Mouse (Mus musculus): ENCODE measurements around the gene Micu2. TPM values are rescaled to one million over a fixed set of nuclear protein-coding genes. Genes with fewer than 3 reads are reported as not detected.
A peak's percentile ranks its signal among the peaks of the same experiment; 100 is the strongest.

The Micu2 gene
- polyA plus RNA-seq, 3 experiments from 2014 or later, result 11.2 to 16.0 (median 14.2) TPM

DNA sequence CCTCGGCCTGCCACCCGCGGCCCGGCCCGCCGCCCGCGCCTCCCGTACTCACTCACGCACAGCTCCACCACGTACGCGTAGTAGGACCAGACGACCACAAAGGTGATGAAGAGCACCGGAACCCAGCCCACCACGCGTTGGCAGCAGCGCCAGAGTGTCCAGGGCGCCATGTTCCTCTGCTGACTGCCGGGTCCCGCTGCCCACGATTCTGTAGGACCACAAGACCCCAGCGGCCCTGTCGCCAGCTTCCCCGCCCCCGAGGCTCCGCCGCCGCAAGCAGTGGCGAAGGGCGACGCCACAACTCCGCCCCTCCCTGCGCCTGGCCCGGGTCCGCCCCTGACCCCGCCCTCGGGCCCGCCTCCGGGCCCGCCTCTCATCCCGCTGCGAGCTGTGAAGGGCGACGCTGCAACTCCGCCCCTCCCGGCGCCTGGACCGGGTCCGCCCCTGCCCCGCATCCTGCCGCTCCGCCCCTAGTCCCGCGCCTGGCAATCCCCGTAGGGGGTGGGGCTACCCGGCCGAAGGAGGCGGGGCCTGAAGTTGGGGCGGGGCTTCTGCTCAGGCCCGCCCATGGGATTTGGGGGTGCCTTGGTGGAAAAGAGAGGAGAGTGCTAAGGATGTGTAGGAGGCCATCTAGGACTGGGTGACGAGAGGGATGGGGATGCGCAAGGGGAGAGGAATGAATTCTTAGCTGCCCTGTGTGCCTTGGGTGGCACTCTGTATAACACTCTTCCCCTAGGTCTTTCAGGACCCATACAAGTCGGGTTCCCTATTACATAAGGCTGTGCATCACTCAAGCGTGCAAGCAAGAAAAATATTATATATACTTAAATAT lies 108.8 kb downstream of the Micu2 start, which contains the start of gene Zdhhc20:
Gene Zdhhc20, minus strand, starts transcription at position 266 of the 832 bp plus-strand sequence.
- ATAC-seq, result peak; percentile 88

DNA sequence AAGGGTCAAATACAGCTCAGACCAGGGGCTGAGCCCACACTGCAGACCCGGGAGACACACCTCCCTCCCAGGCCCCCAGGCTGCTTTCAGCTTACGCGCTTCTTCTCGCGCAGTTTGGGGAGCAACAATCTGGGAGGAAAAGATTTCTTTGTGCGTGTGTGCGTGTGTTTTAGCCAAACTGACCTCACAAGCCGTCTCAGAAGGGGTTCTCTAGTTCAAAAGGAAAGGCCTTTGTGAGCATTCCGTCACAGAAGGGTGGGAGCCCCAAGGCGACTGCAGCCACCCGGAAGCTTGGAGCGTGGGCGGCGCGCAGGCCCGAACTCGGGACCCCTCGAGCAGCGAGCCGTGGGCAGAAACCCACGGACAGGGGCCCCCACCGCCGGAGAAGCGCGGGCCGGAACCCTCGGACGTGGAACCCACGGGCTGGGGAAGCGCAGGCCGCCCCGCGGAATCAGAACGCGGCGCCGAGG lies 109.5 kb downstream of the Micu2 start:
- ATAC-seq, result peak; percentile 17

DNA sequence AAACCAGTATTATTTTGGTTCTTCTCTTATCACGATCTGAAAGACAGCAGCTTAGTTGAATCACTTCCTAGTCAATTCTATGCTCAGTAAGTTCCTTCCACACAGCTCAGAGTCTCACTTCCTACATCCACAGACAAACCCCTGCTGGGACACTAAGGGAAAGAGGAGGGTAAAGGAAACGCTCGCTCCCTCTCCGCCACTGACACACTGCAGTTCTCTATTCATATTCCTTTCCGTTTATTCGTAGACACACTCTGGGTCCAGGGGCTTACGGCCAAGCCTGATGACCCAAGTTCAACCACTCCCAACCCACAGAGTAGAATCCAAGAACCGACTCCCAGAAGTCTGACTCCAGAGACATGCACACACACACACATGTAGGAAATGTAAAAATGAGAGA lies 111.9 kb downstream of the Micu2 start:
- ATAC-seq, result no peak

DNA sequence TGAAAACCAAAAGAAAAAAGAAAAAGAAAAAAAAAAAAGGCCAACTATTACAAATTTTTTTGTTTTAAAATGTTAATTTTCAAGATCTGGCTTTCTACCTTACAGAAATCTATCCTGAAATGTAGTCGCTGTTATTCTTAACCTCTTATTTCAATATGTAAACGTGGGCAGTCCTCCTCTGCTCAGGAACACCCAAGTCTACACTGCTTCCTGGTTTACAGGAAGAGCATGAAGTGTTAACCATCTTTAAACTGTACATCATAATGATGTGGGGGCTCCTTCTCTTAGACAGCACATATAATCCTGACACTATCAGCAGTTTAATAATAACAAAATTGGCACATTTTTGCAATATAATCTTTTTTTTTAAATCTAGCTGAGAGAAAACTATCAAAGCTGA lies 113.0 kb downstream of the Micu2 start:
- peak; percentile 33 for ATAC-seq

DNA sequence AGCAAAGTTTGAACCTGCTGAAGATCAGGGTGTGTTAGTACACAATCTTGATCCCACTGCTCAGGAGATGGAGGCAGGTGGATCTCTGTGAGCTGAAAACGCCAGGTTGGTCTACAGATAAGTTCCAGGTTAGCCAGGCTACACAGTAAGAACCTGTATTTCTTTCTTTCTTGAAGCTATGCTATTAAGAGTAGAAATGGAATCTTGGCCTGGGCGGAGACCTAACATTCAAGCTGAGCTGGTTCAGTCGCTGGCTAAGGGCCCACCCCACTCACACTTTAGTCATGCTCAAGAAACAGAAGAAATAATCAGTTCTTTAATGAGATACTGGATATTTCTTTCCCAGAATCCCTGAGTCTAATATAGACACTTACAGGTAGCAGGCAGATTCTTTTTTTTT lies 115.7 kb downstream of the Micu2 start:
- ATAC-seq, result no peak

DNA sequence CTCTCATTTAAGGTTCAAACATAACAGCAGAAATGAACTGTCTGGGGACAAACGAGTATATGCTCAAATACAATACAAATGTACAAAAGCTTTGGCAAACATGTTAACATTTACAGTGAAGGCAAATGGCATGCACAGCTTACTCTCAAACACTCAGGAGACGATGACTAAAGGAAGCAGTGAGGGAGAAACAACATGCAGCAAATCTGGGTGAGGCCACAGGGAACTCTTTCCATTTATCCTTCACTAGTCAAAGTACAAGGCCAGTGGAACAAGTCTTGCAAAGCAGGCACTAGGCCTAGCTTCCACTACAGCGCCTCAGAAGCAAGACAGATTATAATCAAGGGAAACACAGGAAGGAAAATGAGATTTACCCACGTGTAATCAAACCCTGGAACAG lies 116.3 kb downstream of the Micu2 start:
- no peak for ATAC-seq

DNA sequence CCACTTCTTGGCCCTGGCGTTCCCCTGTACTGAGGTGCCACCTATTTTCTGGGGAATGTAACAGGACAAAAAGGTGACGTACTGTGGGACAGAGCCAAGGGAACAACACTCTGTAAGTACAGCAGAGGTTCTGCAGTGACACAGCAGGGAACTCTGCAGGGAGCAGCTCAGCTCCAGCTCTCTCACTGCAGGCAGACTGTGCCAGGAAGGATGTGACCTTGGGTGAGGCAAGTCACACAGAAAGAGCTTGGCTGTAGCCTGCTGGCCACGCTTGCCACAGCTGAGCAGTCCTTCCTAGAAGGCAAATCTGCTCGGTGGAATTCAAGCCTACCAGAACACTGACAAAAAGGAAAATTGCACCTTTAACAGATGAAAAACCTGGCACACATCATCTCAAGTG lies 117.3 kb downstream of the Micu2 start:
- no peak for ATAC-seq

DNA sequence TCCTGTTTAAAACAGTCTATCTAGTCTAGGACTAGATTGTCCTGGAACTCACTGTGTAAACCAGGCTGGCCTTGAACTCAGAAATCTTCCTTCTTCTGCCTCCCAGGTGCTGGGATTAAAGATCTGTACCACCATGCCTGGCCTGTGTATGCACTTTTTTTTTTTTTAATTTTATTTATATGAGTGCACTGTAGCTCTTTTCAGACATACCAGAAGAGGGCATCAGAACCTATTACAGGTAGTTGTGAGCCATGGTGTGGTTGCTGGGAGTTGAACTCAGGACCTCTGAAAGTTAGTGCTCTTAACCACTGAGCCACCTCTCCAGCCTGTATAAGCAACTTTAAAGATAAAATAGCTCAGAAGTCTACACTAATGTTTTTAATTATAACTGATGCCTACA lies 118.0 kb downstream of the Micu2 start:
- no peak for ATAC-seq

DNA sequence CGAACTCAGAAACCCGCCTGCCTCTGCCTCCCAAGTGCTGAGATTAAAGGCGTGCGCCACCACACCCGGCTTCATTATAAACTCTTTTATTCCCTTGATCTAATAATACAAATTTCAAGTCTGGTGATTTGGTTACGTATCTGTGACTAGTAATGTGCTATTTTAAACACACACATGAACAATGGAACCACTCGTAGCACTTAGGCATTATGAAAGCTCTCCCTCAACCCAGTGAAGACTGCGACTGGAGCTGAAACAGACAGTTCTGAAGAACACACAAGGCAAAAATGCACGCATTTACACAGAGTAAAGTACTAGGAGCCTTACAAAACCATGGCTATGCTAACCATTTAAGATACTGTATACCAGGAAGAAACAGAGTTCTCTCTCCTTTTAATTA lies 121.1 kb downstream of the Micu2 start:
- no peak for ATAC-seq

DNA sequence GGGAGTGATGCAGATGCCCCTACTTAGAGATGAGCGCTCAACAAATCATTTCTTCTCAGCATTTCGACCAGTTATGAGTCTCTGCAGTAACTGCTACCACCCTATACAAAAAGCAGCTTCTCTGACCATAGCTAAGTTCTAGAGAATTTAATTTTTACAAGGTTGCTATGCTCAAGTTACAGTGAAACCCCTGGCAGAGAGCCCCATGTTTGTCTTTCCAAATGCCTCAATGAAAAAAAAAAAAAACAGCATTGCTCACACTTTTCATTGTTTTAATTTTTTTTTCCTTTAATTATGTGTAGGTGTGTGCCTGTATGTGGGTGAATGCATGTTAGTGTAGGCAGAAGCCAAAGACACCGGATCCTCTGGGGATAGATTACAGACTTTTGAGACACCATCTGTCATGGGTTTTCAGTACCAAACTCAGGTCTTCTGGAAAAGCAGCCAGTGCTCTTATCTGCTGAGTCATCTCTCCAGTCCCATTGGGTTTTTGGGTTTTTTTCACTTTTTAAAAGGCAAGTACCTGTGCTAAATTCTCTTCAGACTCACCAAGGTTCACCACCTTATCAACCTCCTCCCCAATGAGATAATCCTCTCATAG lies 132.3 kb downstream of the Micu2 start:
- no peak for ATAC-seq

Other genes starting within 250 kb of the Micu2 start
- gene Lats2, start 240.9 kb downstream of the Micu2 start, polyA plus RNA-seq (2017; shearing (Covaris generic)), result 10 to 100 TPM; 13.0 to 23.0 (median 20.1) TPM
- 100 to 1,000 TPM; 170 to 224 (median 195) TPM for gene Sap18, start 201.1 kb downstream of the Micu2 start, polyA plus RNA-seq (2017; shearing (Covaris generic))
- gene Ska3, start 173.1 kb downstream of the Micu2 start, polyA plus RNA-seq (2017; shearing (Covaris generic)), result 10 to 100 TPM in 1 of 3 experiments, 1 to 10 TPM in 2; 2.4 to 22.5 (median 3.3) TPM
- gene Mrpl57, start 173.0 kb downstream of the Micu2 start, polyA plus RNA-seq (2017; shearing (Covaris generic)), result 100 to 1,000 TPM in 2 of 3 experiments, 10 to 100 TPM in 1; 88.4 to 144 (median 106) TPM
- gene Zdhhc20, start 109.0 kb downstream of the Micu2 start, polyA plus RNA-seq (2017; shearing (Covaris generic)), result 100 to 1,000 TPM; 173 to 226 (median 184) TPM
- gene Fgf9, start 71.3 kb upstream of the Micu2 start, polyA plus RNA-seq (2017; shearing (Covaris generic)), result not detected

Data from inflammation-experienced regulatory T-cells, adult 6 months (primary cell).